Mouse (Mus musculus) spleen, postnatal 36 days (tissue): Measurements from ENCODE around the gene Mrtfb.

Source experiments
- DNase-seq, 2 experiments: peaks; one replicate each; pipeline ENCODE4 v3.0.0; 2022; ENCODE audit warnings: low spot score in 2 of 2, mixed read lengths in 1 of 2

Mrtfb gene

GRCm38 (mm10) chr16:13401591-13401990, 145.3 kb downstream of the Mrtfb start:
- DNase-seq = no peak

- DNase-seq = no peak
Observed at GRCm38 (mm10) chr16:13404656-13405055, 148.4 kb downstream of the Mrtfb start.

GRCm38 (mm10) chr16:13405403-13405802, 149.1 kb downstream of the Mrtfb start:
- DNase-seq = no peak

- DNase-seq = peak in 1 of 2 experiments; percentile 36
Observed at GRCm38 (mm10) chr16:13409530-13410163, 153.4 kb downstream of the Mrtfb start.

GRCm38 (mm10) chr16:13410760-13411159, 154.5 kb downstream of the Mrtfb start:
- no peak for DNase-seq

GRCm38 (mm10) chr16:13411531-13411930, 155.2 kb downstream of the Mrtfb start:
- no peak for DNase-seq

- no peak for DNase-seq
Observed at GRCm38 (mm10) chr16:13414566-13414965, 158.3 kb downstream of the Mrtfb start.

GRCm38 (mm10) chr16:13414972-13415371, 158.7 kb downstream of the Mrtfb start:
- no peak for DNase-seq

- DNase-seq = no peak
Observed at GRCm38 (mm10) chr16:13415465-13415864, 159.2 kb downstream of the Mrtfb start.

GRCm38 (mm10) chr16:13416465-13416864, 160.2 kb downstream of the Mrtfb start:
- DNase-seq = no peak

GRCm38 (mm10) chr16:13417904-13418303, 161.6 kb downstream of the Mrtfb start:
- DNase-seq = no peak

GRCm38 (mm10) chr16:13419752-13420151, 163.5 kb downstream of the Mrtfb start:
- DNase-seq = no peak

- DNase-seq = no peak
Observed at GRCm38 (mm10) chr16:13422522-13422921, 166.2 kb downstream of the Mrtfb start.

- DNase-seq = peak; percentile 74 to 75
Observed at GRCm38 (mm10) chr16:13423587-13424355, 167.5 kb downstream of the Mrtfb start.

GRCm38 (mm10) chr16:13425804-13426203, 169.5 kb downstream of the Mrtfb start:
- no peak for DNase-seq

- DNase-seq = no peak
Observed at GRCm38 (mm10) chr16:13426831-13427589, 170.7 kb downstream of the Mrtfb start.

GRCm38 (mm10) chr16:13428077-13428476, 171.8 kb downstream of the Mrtfb start:
- no peak for DNase-seq

GRCm38 (mm10) chr16:13428806-13429205, 172.5 kb downstream of the Mrtfb start:
- DNase-seq = no peak

GRCm38 (mm10) chr16:13429921-13430606, 173.8 kb downstream of the Mrtfb start:
- no peak for DNase-seq

GRCm38 (mm10) chr16:13430940-13431339, 174.7 kb downstream of the Mrtfb start:
- no peak for DNase-seq

GRCm38 (mm10) chr16:13435627-13436026, 179.3 kb downstream of the Mrtfb start:
- DNase-seq = no peak
